Mouse (Mus musculus): ENCODE results near the gene Spata25.

DNA sequence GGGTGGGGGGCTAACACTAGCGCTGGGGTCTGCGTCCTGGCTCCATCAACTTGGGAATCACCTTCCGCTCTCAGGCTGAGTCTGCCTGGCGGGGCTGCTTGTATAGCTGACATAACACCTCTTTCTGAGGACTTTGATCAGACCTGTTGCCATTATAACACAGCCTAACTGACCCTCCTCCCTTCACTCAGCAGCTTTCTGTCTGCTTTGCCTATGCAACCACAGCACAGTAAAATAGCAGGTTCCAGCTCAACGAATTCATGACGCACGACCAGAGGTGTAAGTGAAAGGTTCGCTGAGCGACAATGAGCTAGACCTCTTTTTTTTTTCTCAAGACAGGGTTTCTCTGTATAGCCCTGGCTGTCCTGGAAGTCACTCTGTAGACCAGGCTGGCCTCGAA is 2.7 kb upstream of the Spata25 start:
- TF ChIP-seq GATA1 (IDR thresholded peaks at IDR 0.05; ENCODE audit: low read length) (no peak), TAL1 (IDR thresholded peaks at IDR 0.05; ENCODE audit: low read length) (no peak)

Data from erythroblast, embryonic 14.5 days (primary cell).